Mouse (Mus musculus) olfactory bulb, adult 2 months (tissue): ENCODE measurements around the gene Rev1. TPM values are rescaled to one million over a fixed set of nuclear protein-coding genes. Genes with fewer than 3 reads are reported as not detected.

ENCODE experiments used
- H3K27ac ChIP-seq: fragments of 200-500 bp; 2 replicates; pipeline ENCODE4 v1.5.1; 2012; ENCODE audit warnings: low read depth, low read length; ENCODE audit not compliant: insufficient read depth
- H3K4me1 ChIP-seq: fragments of 200-500 bp; 2 replicates; pipeline ENCODE4 v1.6.1; 2012; ENCODE audit warnings: low read length; ENCODE audit not compliant: control insufficient read depth, insufficient read depth
- H3K4me3 ChIP-seq: fragments of 200-500 bp; 2 replicates; pipeline ENCODE4 v1.5.1; 2012; ENCODE audit warnings: mild to moderate bottlenecking, low read depth, low read length, moderate library complexity; ENCODE audit not compliant: insufficient read depth
- CTCF ChIP-seq: fragments of 200-500 bp; IDR thresholded peaks from 2 replicates; pipeline ENCODE4 v1.5.1; 2012; ENCODE audit warnings: low read depth, mild to moderate bottlenecking, low read length, moderate library complexity; ENCODE audit not compliant: insufficient read depth
- POLR2A ChIP-seq: fragments of 200-500 bp; IDR thresholded peaks from 2 replicates; pipeline ENCODE4 v1.6.1; 2012; ENCODE audit warnings: mild to moderate bottlenecking, low read depth, low read length, moderate library complexity; ENCODE audit not compliant: insufficient read depth
- WGBS: fragments of 180-500 bp; shearing (Covaris S2); methylation state at CpG from one replicate; pipeline ENCODE4 v1.1.7; 2018; 5-methylcytosine and 5-hydroxymethylcytosine counted together
- polyA plus RNA-seq: library from polyadenylated mRNA; stranded (reverse); fragments of >200 nt; gene quantifications from 2 replicates; pipeline ENCODE4 v1.2.4, GENCODE M21; 2012; ENCODE audit warnings: low replicate concordance; ENCODE audit not compliant: missing spikeins, insufficient read depth, insufficient read length

Gene Rev1
- polyA plus RNA-seq, 1 experiment = not detected

- Histone ChIP-seq H3K4me3 (no peak overlapping the region), H3K27ac (no peak overlapping the region), H3K4me1 (no peaks in the 10 kb centered on the region)
- TF ChIP-seq CTCF (no peak), POLR2A (no peak)
- WGBS = 75% methylated on average over 2 of the region's 2 CpGs
Measured at GRCm38 (mm10) chr1:38139396-38139795, 9.8 kb upstream of the Rev1 start.

GRCm38 (mm10) chr1:38132942-38133341, 3.3 kb upstream of the Rev1 start:
- Histone ChIP-seq H3K4me3 (no peak overlapping the region), H3K27ac (no peak overlapping the region), H3K4me1 (no peaks in the 10 kb centered on the region)
- no peak for TF ChIP-seq CTCF
- no peak for TF ChIP-seq POLR2A
- 58% methylated on average over 6 of the region's 6 CpGs for WGBS

GRCm38 (mm10) chr1:38130715-38131483, 1.3 kb upstream of the Rev1 start:
- 53% methylated on average over 10 of the region's 10 CpGs for WGBS
- TF ChIP-seq POLR2A = no peak
- no peak for TF ChIP-seq CTCF

GRCm38 (mm10) chr1:38128919-38129436, 623 bp downstream of the Rev1 start:
- Histone ChIP-seq H3K4me1 (no peaks in the 10 kb centered on the region), H3K4me3 (peak overlapping the region; percentile 66)

More at GRCm38 (mm10) chr1:38130715-38131483, 1.3 kb upstream of the Rev1 start:
- Histone ChIP-seq H3K27ac (no peak overlapping the region), H3K4me3 (no peak overlapping the region), H3K4me1 (no peaks in the 10 kb centered on the region)

GRCm38 (mm10) chr1:38127036-38127435, 2.6 kb downstream of the Rev1 start:
- no peaks in the 10 kb centered on the region for H3K4me1 ChIP-seq
- no peak overlapping the region for H3K4me3 ChIP-seq
- TF ChIP-seq CTCF (no peak), POLR2A (no peak)
- no peak overlapping the region for H3K27ac ChIP-seq

More at GRCm38 (mm10) chr1:38128919-38129436, 623 bp downstream of the Rev1 start:
- H3K27ac ChIP-seq = peak overlapping the region; percentile 47
- no peak for TF ChIP-seq POLR2A
- no peak for TF ChIP-seq CTCF
- WGBS = under 1% methylated on average over 61 of the region's 68 CpGs

GRCm38 (mm10) chr1:38126426-38126825, 3.2 kb downstream of the Rev1 start:
- TF ChIP-seq CTCF = no peak
- H3K4me1 ChIP-seq = no peaks in the 10 kb centered on the region
- WGBS = 79% methylated on average over 3 of the region's 3 CpGs

GRCm38 (mm10) chr1:38124261-38124660, 5.3 kb downstream of the Rev1 start:
- Histone ChIP-seq H3K4me3 (no peak overlapping the region), H3K4me1 (no peaks in the 10 kb centered on the region), H3K27ac (no peak overlapping the region)
- TF ChIP-seq CTCF = no peak

More at GRCm38 (mm10) chr1:38126426-38126825, 3.2 kb downstream of the Rev1 start:
- Histone ChIP-seq H3K27ac (no peak overlapping the region), H3K4me3 (no peak overlapping the region)

GRCm38 (mm10) chr1:38120877-38121276, 8.7 kb downstream of the Rev1 start:
- 59% methylated on average over 5 of the region's 5 CpGs for WGBS
- H3K4me1 ChIP-seq = peaks cover 2% of the 10 kb centered on the region; the same call in 1 of the 2 replicates
- no peak overlapping the region for H3K4me3 ChIP-seq
- no peak for TF ChIP-seq POLR2A
- TF ChIP-seq CTCF = no peak
- no peak overlapping the region for H3K27ac ChIP-seq

GRCm38 (mm10) chr1:38118624-38119023, 11.0 kb downstream of the Rev1 start:
- no peak for TF ChIP-seq POLR2A
- no peak for TF ChIP-seq CTCF
- Histone ChIP-seq H3K4me1 (peaks cover 2% of the 10 kb centered on the region; the same call in 1 of the 2 replicates), H3K4me3 (no peak overlapping the region), H3K27ac (no peak overlapping the region)
- 73% methylated on average over 2 of the region's 2 CpGs for WGBS
